ENCODE assay signal across 28 mouse cellular contexts in genomic region chr9:51892921-51893320, GRCm38 (mm10).
"Had no signal": no experiment of that assay in that cellular context is flagged by ENCODE, and none has a peak within 500 bp of the region (broad histone marks: within the 10 kb centered on the region; RNA-seq: fewer than 3 reads in every experiment).

No protein-coding gene starts in this region.

- H3K9ac ChIP-seq: embryonic facial prominence, embryonic 12.5 days; embryonic facial prominence, embryonic 13.5 days; embryonic facial prominence, embryonic 15.5 days; forebrain, embryonic 12.5 days; forebrain, embryonic 13.5 days; forebrain, embryonic 15.5 days; forebrain, postnatal 0 days had no signal

- H3K27ac ChIP-seq: embryonic facial prominence, embryonic 10.5 days; embryonic facial prominence, embryonic 12.5 days; embryonic facial prominence, embryonic 13.5 days; embryonic facial prominence, embryonic 15.5 days; forebrain, embryonic 10.5 days; forebrain, embryonic 12.5 days; forebrain, embryonic 13.5 days; forebrain, embryonic 15.5 days; gastrocnemius, adult 2 months; heart, adult 2 months had no signal

- H3K4me3 ChIP-seq: embryonic facial prominence, embryonic 10.5 days; embryonic facial prominence, embryonic 12.5 days; embryonic facial prominence, embryonic 13.5 days; embryonic facial prominence, embryonic 15.5 days; erythroblast, embryonic 14.5 days; forebrain, embryonic 10.5 days; forebrain, embryonic 12.5 days; forebrain, embryonic 13.5 days; forebrain, embryonic 15.5 days; gastrocnemius, adult 2 months; heart, adult 2 months had no signal

- H3K36me3 ChIP-seq: embryonic facial prominence, embryonic 10.5 days; embryonic facial prominence, embryonic 12.5 days; embryonic facial prominence, embryonic 13.5 days; embryonic facial prominence, embryonic 15.5 days; forebrain, embryonic 10.5 days; forebrain, embryonic 12.5 days; forebrain, embryonic 15.5 days had no signal

- DNase-seq: cerebellum, adult 2 months; cerebellum, adult 8-10 months; cerebellum, adult 9-10 months; cerebellum, adult 9-11 months; cerebellum, postnatal 10 days; cerebellum, postnatal 14 days; cerebellum, postnatal 25 days; cerebellum, postnatal 36 days; embryo, embryonic 11 days; forebrain, postnatal 0 days; gastrocnemius, adult 2 months; gastrocnemius, postnatal 10 days; gastrocnemius, postnatal 14 days; gastrocnemius, postnatal 25 days; gastrocnemius, postnatal 36 days; heart, adult 18-20 months; heart, adult 2 months had no signal

- ATAC-seq: forebrain, embryonic 13.5 days; forebrain, embryonic 14.5 days; forebrain, embryonic 15.5 days; forebrain, embryonic 16.5 days; forebrain, postnatal 0 days had no signal

- H3K27me3 ChIP-seq: embryonic facial prominence, embryonic 12.5 days; embryonic facial prominence, embryonic 13.5 days; embryonic facial prominence, embryonic 15.5 days; forebrain, embryonic 12.5 days; forebrain, embryonic 13.5 days; forebrain, embryonic 15.5 days had no signal

- H3K4me2 ChIP-seq: embryonic facial prominence, embryonic 12.5 days; embryonic facial prominence, embryonic 13.5 days; embryonic facial prominence, embryonic 15.5 days; forebrain, embryonic 12.5 days; forebrain, embryonic 13.5 days; forebrain, embryonic 15.5 days had no signal

- H3K9me3 ChIP-seq: embryonic facial prominence, embryonic 10.5 days; embryonic facial prominence, embryonic 12.5 days; embryonic facial prominence, embryonic 13.5 days; embryonic facial prominence, embryonic 15.5 days; forebrain, embryonic 10.5 days; forebrain, embryonic 12.5 days; forebrain, embryonic 13.5 days; forebrain, embryonic 15.5 days had no signal

- H3K4me1 ChIP-seq: embryonic facial prominence, embryonic 10.5 days; embryonic facial prominence, embryonic 12.5 days; embryonic facial prominence, embryonic 13.5 days; embryonic facial prominence, embryonic 15.5 days; forebrain, embryonic 10.5 days; forebrain, embryonic 12.5 days; forebrain, embryonic 13.5 days; forebrain, embryonic 15.5 days had no signal
